Mouse (Mus musculus): Measurements from ENCODE around the gene Erich6b. TPM values are rescaled to one million over a fixed set of nuclear protein-coding genes. Genes with fewer than 3 reads are reported as not detected.

Erich6b gene
- not detected for total RNA-seq (2021)
- long read RNA-seq, experiment 1: 0 reads
- long read RNA-seq, experiment 2: 0 reads

GRCm38 (mm10) chr14:75642080-75642479 lies at the start of gene Erich6b:
Gene Erich6b (plus strand): TSS chr14:75642259.
- DNase-seq (ENCODE audit: low spot score in 2 of 2): no peak

- no peak for DNase-seq (ENCODE audit: low spot score in 2 of 2)
Measured at GRCm38 (mm10) chr14:75592978-75593377, 49.1 kb upstream of the Erich6b start, which contains the start of gene Spert. Gene Spert (minus strand): TSS chr14:75593116.

DNA sequence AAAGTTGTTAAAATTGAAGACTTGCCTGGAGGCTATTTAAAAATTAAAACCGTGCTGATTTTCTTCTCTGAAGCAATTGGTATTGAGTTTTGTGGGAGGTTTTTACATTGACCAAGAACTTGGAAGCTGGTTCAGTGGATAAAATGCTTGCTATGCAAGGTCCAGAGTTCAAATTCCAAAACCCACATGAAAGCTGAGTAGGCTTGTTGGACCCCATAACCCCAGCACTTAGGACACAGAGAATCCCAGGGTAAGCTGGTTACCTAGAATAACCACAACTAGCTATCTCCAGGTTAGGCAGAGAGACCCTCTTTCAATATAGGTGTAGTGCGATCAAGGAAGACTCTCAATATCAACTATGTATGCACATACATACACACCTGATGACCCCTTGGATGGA lies 32.9 kb upstream of the Erich6b start:
- no peak for DNase-seq (ENCODE audit: low spot score in 2 of 2)

DNA sequence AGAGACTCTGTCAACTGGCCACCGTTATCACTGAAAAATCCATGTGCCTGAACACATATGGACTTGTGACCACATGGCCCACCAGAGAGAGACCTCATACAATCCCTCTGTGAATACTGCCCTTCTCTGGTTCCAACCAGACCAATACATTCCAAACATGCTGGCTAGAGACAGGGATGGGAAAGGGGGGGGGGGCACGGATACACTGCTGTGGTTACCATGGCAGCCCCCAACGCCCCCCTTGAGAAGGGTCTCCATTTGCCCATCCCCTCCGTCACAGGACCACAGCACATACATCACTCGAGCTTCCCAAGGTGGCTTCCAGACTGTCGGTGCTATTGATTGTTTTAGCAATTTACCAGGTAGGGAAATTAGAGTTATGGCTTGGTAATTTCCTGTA lies 25.7 kb upstream of the Erich6b start:
- no peak for DNase-seq (ENCODE audit: low spot score in 2 of 2)

DNA sequence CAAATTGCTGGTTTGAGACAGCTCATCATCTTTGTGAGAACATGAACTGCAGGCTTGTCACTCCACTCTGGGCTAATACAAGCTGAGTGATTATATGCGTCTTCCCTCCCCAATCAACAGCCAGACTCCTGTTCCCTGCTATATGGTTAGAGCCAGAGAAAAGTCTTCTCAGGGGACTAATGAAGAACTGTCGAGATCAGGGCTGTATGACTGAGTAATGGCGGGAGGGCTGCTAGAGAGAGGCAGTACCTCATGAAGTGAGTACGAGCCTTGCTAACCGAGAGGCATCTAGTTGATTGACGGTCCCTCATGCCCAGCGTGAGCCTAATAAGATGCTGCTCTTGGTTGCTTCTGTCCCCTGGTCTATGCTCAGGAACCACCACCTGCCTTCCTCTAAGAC lies 19.1 kb upstream of the Erich6b start:
- DNase-seq (ENCODE audit: low spot score in 2 of 2): no peak

DNA sequence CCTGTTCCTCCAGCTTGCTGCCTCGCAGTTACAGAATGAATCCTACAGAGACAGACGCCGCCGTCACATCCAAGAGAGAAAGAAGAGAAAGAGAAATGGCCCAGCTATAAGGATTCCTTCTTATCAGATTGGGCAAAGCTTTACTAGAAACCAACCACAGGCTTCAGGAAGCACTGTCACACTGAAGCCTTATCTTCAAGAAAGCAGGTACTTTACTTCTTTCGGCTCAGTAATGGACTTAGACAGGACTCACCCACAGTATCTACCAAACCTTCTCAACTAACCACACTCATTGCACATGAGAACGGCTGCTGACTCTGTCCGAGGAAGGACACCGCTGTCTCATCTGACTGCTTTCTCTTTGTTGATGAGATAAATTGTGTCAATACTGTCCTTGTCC lies 13.2 kb upstream of the Erich6b start:
- no peak for DNase-seq (ENCODE audit: low spot score in 2 of 2)

DNA sequence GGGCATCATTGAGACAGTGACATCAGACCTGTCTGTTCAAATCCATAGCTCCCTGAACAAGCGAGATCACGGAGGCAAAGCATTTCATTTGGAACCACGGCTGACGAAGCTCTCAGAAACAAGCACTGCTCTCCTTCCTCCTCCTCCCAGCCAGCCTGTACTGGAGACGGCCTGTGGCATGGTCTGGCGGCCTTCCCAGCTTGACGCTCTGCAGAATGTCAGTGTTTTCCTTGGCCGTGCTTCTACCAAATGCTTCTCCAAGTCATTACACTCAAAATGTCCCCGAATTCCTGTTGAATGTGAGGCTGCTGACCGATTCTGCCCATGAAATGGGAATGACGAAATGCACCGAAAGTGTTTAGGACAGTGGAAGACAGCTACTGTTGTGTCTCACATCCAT lies 6.7 kb upstream of the Erich6b start:
- peak; percentile 16 to 28 for DNase-seq (ENCODE audit: low spot score in 2 of 2)

GRCm38 (mm10) chr14:75636107-75636506 lies 6.0 kb upstream of the Erich6b start:
- DNase-seq (ENCODE audit: low spot score in 2 of 2): no peak

DNA sequence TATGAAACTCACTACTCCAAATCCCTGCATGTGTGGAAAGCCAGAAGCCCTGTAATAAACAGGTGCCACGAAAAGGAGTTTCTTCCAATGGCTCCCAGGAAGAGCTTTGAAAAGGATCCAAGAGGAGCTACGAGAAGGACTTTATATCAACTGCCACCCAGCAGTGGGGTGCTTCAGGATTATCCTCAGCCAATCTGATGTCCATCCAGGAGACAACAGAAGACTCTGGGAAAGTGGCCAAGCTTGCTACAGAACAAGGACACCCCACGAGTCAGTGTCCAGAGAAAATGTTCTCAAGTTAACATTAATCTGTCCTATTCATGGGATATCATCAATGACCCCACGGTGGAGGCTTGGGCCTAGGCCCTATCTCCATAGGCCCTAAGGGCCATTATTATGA lies 4.4 kb upstream of the Erich6b start:
- no peak for DNase-seq (ENCODE audit: low spot score in 2 of 2)

- no peak for DNase-seq (ENCODE audit: low spot score in 2 of 2)
Measured at GRCm38 (mm10) chr14:75640846-75641245, 1.2 kb upstream of the Erich6b start.

- DNase-seq (ENCODE audit: low spot score in 2 of 2): no peak
Measured at GRCm38 (mm10) chr14:75641369-75641768, 690 bp upstream of the Erich6b start.

DNA sequence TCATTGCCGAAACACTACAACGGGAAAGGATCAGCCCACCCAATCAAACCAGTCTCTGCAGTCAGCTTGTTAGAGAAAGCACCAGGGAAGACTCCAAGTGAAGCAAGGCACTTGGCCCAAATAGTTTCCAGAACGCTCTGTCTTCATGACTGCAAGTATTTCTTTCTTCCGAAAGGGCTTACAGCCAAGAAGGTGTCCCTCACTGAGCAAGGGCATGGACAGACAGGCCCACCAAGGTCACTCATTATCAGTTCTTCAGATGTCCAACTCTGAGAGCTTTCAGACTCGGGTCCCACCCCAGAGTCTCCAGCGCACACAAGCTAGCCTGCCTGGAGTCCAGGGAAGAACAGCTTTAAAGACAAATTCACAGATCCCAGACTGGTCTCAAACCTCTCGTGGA lies 3.4 kb downstream of the Erich6b start:
- DNase-seq (ENCODE audit: low spot score in 2 of 2): no peak

DNA sequence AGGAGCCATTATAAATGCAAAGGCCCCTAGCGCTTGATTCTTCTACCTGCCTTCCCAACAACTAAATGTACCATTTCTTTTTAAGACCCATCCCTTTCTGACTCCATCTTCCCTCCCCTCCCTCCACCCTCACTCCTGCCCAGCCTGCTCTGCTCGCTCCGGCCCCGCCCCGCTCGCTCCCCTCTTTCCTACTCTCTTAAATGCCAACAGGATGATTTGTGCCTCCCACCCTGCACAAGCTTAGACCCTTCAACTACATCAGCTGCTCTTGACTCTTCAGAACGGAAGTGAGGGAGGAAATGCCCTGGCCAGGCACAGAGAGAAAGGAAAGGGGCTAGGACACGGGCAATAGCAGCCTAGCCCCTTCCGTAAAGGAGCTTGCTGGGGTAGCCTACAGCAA lies 4.0 kb downstream of the Erich6b start:
- DNase-seq (ENCODE audit: low spot score in 2 of 2): no peak

DNA sequence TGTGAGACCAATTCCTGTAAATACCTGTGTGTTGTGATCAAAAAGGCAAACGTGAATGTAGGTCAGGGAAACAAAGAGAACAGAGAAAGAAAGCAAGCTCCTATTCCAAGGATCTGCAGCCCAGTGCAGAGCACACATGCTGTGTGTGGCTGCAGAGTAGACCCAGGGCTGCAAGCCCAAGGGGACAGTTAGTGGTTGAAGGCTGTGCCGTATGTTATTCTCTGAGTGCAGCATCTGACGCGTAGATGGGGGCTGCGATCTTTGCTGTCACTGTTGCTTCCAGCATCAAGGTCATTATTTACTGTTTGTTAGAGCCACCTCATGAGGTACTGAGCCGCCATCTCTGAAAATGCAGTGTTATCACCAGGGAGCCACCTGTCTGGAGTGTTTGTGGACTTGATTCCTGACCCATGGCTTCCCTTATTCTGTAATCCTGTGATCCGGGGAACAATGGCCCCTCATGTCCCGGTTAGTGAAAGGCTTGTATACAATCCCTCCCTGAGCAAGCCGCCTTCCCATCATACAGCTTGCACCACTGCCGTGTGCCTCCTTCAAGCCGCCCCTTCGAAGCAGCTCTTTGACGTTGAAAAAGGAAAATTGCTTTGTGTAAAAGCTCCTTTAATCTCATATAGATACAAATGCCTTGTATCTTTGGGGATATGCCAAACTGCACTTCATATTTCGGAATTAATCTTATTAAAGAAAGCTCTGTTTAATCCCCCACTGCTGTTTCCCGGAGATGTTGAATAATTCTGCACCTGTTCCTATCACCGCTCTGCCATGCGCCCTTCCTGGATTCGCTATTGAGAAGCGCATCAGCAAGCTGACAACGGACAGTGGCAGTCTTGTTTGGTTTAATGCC lies 5.1 kb downstream of the Erich6b start:
- DNase-seq (ENCODE audit: low spot score in 2 of 2): no peak

GRCm38 (mm10) chr14:75660936-75661335 lies 18.9 kb downstream of the Erich6b start:
- no peak for DNase-seq (ENCODE audit: low spot score in 2 of 2)

DNA sequence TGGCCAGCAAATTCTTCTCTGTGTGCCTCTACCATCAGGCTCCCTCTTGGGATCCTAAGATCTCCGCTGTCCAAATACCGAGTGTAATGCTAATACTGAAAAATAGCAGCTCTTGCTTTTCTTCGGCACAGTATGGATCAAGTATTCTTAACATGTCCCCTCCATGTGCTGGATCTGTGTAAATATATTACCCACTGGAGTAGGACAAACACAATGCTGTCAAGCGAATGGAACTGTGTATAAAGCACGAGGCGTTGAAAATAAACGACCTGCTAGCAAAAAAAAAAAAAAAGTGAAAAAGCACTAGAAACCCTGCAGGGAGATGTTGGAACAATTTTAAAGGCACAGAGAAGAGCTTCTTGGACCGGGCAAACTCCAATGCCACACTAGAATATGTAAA lies 19.5 kb downstream of the Erich6b start:
- no peak for DNase-seq (ENCODE audit: low spot score in 2 of 2)

GRCm38 (mm10) chr14:75665430-75666180 lies 23.5 kb downstream of the Erich6b start:
- DNase-seq (ENCODE audit: low spot score in 2 of 2): no peak

- DNase-seq (ENCODE audit: low spot score in 2 of 2): no peak
Measured at GRCm38 (mm10) chr14:75669085-75669645, 27.1 kb downstream of the Erich6b start.

DNA sequence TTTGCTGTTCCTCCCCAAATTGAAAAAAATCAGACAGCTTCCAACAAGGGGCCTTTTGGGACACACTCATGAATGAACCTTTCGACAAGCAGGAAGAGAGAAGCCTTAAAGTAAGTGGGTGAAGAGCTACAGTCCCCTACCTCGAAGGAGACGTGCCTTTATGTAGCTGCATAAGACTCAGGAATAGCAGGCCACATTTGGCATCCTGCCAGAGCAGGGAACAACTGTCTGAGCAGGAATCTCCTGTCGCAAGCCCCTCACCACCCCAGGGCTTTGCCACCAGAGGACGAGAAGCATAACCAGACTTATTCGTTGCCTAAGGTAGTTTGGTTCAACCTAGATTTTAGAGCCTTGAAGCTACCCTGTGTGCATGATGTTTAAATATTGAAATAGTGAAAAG lies 34.3 kb downstream of the Erich6b start:
- DNase-seq (ENCODE audit: low spot score in 2 of 2): no peak

- no peak for DNase-seq (ENCODE audit: low spot score in 2 of 2)
Measured at GRCm38 (mm10) chr14:75690428-75690827, 48.4 kb downstream of the Erich6b start.

GRCm38 (mm10) chr14:75696096-75696495 lies 54.0 kb downstream of the Erich6b start:
- DNase-seq (ENCODE audit: low spot score in 2 of 2): peak in 1 of 2 experiments; percentile 5

DNA sequence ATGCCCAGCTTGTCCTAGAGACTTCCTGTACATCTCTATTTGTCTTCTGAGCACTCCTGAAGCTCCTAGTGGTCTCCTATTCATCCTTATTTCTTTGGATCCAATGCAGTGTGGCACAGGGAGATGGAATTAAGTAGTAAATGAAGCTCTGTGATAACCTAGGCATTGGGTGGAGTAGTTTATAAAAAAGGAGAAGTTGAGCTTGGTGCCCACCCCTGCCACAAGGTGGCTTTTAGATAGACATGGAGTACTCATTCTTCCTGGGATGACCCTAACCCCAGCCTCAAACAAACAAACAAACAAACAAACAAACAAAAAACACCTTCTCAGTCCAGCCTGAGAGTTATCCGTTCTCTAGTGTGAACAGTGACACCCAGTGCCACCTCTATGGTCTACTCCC lies 55.9 kb downstream of the Erich6b start:
- DNase-seq (ENCODE audit: low spot score in 2 of 2): no peak
